Mouse (Mus musculus) olfactory bulb, adult 2 months (tissue): ENCODE data around the gene Dnah17. TPM values are rescaled to one million over a fixed set of nuclear protein-coding genes. Genes with fewer than 3 reads are reported as not detected.
A peak's percentile ranks its signal among the peaks of the same experiment; 100 is the strongest.

Experiments
- H3K27ac ChIP-seq: fragments of 200-500 bp; 2 replicates; pipeline ENCODE4 v1.5.1; 2012; ENCODE audit warnings: low read depth, low read length; ENCODE audit not compliant: insufficient read depth
- H3K4me1 ChIP-seq: fragments of 200-500 bp; 2 replicates; pipeline ENCODE4 v1.6.1; 2012; ENCODE audit warnings: low read length; ENCODE audit not compliant: control insufficient read depth, insufficient read depth
- H3K4me3 ChIP-seq: fragments of 200-500 bp; 2 replicates; pipeline ENCODE4 v1.5.1; 2012; ENCODE audit warnings: mild to moderate bottlenecking, low read depth, low read length, moderate library complexity; ENCODE audit not compliant: insufficient read depth
- CTCF ChIP-seq: fragments of 200-500 bp; IDR thresholded peaks from 2 replicates; pipeline ENCODE4 v1.5.1; 2012; ENCODE audit warnings: low read depth, mild to moderate bottlenecking, low read length, moderate library complexity; ENCODE audit not compliant: insufficient read depth
- POLR2A ChIP-seq: fragments of 200-500 bp; IDR thresholded peaks from 2 replicates; pipeline ENCODE4 v1.6.1; 2012; ENCODE audit warnings: mild to moderate bottlenecking, low read depth, low read length, moderate library complexity; ENCODE audit not compliant: insufficient read depth
- whole genome bisulfite sequencing: fragments of 180-500 bp; shearing (Covaris S2); methylation state at CpG from one replicate; pipeline ENCODE4 v1.1.7; 2018; 5-methylcytosine and 5-hydroxymethylcytosine counted together
- polyA plus RNA-seq: library from polyadenylated mRNA; stranded (reverse); fragments of >200 nt; gene quantifications from 2 replicates; pipeline ENCODE4 v1.2.4, GENCODE M21; 2012; ENCODE audit warnings: low replicate concordance; ENCODE audit not compliant: missing spikeins, insufficient read depth, insufficient read length

Gene Dnah17
- polyA plus RNA-seq, 1 experiment = not detected

DNA sequence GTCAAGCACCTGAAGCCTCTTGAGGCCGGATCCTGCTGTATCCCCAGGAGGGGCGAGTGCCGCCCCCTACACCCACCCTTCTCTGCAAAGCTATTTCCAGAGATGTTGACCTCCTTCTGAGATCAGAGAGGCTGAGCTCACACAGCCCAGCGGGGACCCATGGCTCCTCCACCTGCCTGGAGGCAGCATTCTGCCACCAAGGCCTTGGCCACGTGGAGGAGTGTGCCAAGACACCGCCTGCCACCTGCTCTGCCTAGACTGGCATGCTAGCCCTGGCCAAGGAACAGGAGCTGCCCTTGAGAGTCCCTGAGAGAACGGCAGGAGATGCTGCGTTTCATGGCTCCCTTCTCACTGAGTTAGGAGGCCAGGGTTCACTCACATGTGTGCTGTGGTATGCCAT is 34.1 kb upstream of the Dnah17 start:
- Histone ChIP-seq H3K27ac (peak overlapping the region; percentile 53; the same call in 1 of the 2 replicates), H3K4me3 (no peak overlapping the region), H3K4me1 (peaks cover 28% of the 10 kb centered on the region)
- TF ChIP-seq CTCF = no peak
- no peak for TF ChIP-seq POLR2A
- 78% methylated on average over 8 of the region's 8 CpGs for WGBS

DNA sequence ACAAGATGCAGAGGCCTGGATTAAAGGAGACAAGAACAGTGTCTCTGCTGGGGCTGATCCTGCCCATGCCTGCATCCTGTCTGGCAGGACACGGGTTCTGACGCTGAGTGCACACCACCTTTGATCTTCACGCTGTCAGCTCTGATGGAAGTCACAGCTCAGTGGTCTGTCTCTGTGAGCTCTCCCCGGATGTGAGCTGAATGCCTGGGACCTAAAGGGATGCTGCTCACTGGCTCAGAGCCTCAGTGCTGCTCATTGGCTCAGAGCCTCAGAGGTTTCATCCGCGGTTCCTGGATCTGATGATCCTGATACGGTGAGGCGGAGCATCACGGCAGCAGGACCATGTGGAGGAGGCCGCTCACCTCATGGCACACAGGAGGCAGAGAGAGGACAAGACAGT is 31.8 kb upstream of the Dnah17 start:
- Histone ChIP-seq H3K4me1 (peaks cover 28% of the 10 kb centered on the region), H3K27ac (peak overlapping the region; percentile 27; the same call in 1 of the 2 replicates), H3K4me3 (no peak overlapping the region)
- TF ChIP-seq CTCF (no peak), POLR2A (no peak)
- 73% methylated on average over 10 of the region's 10 CpGs for WGBS

DNA sequence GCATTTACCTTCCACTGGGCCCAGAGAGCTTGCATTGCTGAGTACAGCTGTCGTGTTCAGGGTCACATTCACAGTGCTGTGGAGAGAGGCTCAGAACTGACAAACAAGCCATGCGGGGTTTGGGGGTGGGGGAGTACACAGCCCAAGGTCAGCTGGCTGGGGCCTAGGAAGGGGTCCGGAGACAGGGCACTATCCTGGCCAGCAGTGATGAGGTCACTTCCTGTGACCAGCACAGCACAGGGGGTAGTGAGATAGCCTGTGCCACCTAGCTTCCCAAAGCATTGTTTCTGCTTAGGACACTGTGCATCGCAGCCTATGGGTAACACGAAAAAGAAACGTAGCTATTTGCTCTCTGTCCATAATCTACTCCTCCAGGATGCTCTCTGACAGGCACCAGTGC is 30.8 kb upstream of the Dnah17 start:
- TF ChIP-seq POLR2A = no peak
- TF ChIP-seq CTCF = no peak
- no peak overlapping the region for H3K4me3 ChIP-seq
- 77% methylated on average over 6 of the region's 6 CpGs for WGBS
- H3K27ac ChIP-seq = no peak overlapping the region
- H3K4me1 ChIP-seq = peaks cover 22% of the 10 kb centered on the region

DNA sequence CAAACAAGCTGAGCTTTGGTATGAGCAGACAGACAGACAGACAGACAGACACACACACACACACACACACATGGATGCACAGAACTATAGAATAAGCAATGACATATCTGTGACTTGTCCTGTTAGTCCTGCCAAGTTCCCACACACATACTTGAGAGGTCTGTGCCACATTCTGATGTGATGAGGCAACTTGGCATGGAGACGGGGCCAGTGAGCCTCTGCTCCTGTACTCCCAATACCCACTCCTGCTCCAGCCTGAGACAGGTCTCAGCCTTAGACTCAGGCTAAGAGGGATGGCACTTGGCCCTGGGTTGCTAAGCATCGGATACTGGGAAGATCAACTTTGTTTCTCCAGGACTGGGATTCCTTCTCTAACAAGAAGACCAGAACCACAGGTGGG is 30.3 kb upstream of the Dnah17 start:
- H3K27ac ChIP-seq = no peak overlapping the region
- no peak overlapping the region for H3K4me3 ChIP-seq
- peaks cover 18% of the 10 kb centered on the region for H3K4me1 ChIP-seq
- WGBS = 90% methylated on average over 2 of the region's 2 CpGs
- TF ChIP-seq POLR2A = no peak
- no peak for TF ChIP-seq CTCF

DNA sequence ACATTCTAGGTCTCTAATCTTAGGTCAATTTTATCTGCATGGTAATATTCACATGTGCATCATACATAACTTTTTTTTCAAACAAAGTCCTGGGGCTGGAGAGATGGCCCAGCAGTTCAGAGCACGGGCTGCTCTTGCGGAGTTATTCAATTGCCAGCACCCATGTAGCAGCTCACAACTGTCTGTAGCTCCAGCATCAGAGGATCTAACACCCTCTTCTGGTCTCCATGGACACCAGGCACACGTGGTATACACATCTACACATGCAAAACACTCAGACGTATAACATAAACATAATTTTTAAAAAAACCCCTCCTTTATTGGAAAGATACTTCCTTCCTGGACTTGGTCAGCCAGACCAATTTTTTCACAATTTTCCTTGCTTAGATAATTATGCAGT is 28.3 kb upstream of the Dnah17 start:
- Histone ChIP-seq H3K27ac (no peak overlapping the region), H3K4me1 (peaks cover 2% of the 10 kb centered on the region; the same call in 1 of the 2 replicates), H3K4me3 (no peak overlapping the region)
- TF ChIP-seq CTCF = no peak
- no peak for TF ChIP-seq POLR2A
- WGBS = 58% methylated on average over 4 of the region's 4 CpGs

GRCm38 (mm10) chr11:118156480-118157060 is 26.1 kb upstream of the Dnah17 start:
- no peak for TF ChIP-seq CTCF
- TF ChIP-seq POLR2A = no peak
- Histone ChIP-seq H3K4me3 (no peak overlapping the region), H3K27ac (no peak overlapping the region), H3K4me1 (no peaks in the 10 kb centered on the region; the same call in 1 of the 2 replicates)
- WGBS = 60% methylated on average over 8 of the region's 8 CpGs

GRCm38 (mm10) chr11:118152964-118153363 is 22.5 kb upstream of the Dnah17 start:
- Histone ChIP-seq H3K27ac (no peak overlapping the region), H3K4me3 (no peak overlapping the region), H3K4me1 (peaks cover 7% of the 10 kb centered on the region)
- TF ChIP-seq CTCF (no peak), POLR2A (no peak)
- 74% methylated on average over 4 of the region's 4 CpGs for WGBS

DNA sequence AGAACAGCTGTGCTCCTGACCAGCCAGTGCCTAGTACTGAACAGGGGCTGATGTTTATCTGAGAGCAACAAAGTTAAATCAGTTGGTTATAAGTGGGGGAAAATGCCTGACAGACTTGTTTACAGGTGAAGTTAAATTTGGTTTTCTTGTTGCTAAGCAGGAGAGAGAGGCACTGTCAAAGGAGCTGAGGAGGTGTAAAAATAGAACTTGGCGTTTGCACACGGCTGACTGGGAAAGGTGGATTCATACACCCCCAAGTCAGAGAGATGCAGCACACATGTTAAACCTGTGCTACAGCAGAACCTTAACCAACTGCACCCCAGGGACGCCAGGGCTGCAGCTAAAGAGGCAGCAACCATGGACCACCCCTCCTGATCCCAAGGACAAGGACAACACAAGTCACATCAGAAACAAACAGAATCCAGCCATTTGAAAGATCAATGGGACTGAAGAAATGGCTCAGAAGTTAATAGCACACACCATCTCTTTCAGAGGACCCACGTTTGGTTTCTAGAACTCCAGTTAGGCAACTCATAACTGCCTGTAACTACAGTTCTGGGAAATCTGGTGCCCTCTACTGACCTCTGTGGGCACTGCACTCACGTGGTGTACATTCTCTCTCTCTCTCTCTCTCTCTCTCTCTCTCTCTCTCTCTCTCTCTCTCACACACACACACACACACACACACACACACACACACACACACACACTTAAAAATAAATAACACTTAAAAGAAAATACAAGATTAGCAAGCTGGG is 21.2 kb upstream of the Dnah17 start:
- WGBS = 75% methylated on average over 5 of the region's 5 CpGs
- TF ChIP-seq POLR2A (no peak), CTCF (no peak)
- H3K4me3 ChIP-seq = no peak overlapping the region
- H3K27ac ChIP-seq = no peak overlapping the region
- H3K4me1 ChIP-seq = peaks cover 7% of the 10 kb centered on the region

- Histone ChIP-seq H3K27ac (no peak overlapping the region), H3K4me3 (no peak overlapping the region), H3K4me1 (peaks cover 17% of the 10 kb centered on the region)
- TF ChIP-seq POLR2A = no peak
- no peak for TF ChIP-seq CTCF
- WGBS = 29% methylated on average over 9 of the region's 9 CpGs
Observed at GRCm38 (mm10) chr11:118150115-118150701, 19.8 kb upstream of the Dnah17 start.
